Mouse (Mus musculus): ENCODE data around the gene Dnah5. TPM values are rescaled to one million over a fixed set of nuclear protein-coding genes. Genes with fewer than 3 reads are reported as not detected.

Gene Dnah5
- polyA plus RNA-seq (2015; fragmentation: Nextera tagmentation; extraction: Ambion mirVana): 0.08 and 0.10 TPM in 2 replicates

DNA sequence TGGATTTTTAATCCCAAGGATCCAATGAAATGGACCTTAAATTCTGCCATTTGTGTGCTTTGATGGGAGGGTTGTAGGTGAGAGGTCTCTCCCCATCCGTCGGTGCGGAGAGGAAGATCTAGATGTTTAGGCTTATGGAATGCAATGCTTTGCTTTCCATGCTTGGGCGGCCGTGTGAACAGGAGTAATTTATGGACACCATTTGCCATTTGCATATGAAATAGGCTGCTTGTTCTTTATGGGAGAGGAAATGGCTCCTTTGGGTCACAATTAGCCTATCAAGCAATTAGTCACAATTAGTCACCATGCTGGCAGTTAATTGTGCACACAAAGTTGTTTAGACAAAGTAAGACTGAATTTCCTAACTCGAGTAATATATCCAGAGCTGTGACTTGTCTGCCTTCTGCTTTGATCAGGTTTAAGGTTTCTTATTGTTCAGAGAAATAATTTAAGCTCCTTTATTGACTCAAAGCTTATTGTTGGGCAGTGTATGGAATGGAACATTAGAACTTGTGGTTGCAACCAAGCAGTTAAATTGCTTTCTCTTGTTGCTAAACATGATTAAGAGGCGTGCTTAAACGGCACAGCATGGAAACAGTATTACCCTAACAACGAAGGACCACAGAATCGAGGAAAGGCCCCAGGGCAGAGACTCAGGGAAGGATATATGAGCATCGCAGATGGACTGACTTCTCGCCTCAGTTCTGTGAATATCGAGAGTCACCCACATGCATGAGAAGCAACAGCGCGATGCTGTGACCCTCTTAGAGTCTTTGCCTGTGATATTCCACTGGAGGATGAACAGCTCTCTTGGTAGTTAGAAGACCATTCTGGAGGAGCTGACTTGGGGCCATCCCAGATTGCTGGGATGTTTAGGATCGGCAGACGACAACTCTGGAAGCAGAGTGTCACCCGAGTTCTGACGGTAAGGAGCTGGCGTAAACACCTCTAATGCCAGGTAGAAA is at the start of gene Dnah5:
Gene Dnah5, plus strand, starts transcription at position 642 of the 965 bp plus-strand sequence.
- ATAC-seq (ENCODE audit: low read depth): peak; percentile 87
- whole genome bisulfite sequencing: 21% methylated on average over 20 of the region's 20 CpGs

DNA sequence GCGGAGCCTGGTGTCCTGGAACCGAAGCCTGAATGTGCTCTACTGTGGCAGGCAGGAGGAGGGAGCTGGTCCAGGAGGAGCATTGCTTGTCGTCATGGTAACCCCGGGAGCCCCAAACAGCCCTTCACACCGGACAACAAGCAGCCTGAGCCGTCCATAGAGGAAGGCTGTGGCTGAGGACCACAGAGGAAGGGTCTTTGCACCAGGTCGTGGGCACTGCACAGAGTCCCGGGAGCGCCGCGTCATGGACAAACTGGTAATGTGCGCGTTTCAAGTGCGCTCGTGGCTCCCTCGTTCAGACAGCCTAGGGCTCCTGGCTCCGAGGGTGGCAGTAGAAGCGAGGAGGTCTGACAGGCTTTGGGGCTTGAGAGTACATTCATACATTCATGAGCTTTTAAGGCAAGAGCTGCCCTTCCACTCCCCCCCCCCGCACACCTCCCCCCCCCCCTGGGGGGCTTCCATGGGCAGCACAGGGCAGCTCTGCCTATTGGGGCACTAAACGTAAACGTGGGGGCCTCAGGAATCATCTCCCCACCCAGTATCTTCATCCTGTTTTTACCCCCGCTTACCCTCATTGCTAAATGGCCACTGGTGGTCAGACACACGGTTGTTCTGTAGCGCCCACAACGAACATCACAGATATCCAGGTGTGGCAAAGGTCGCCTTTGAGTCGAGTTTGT is 48.6 kb upstream of the Dnah5 start:
- H3K4me2 ChIP-seq: peak overlapping the region; percentile 70
- 8% methylated on average over 26 of the region's 27 CpGs for WGBS
- H3K4me1 ChIP-seq (replicated peaks): peaks cover 19% of the 10 kb centered on the region
- H3K27ac ChIP-seq (replicated peaks): no peak overlapping the region
- no peaks in the 10 kb centered on the region for H3K36me3 ChIP-seq
- no peaks in the 10 kb centered on the region for H3K9me3 ChIP-seq
- peak; percentile 90 for ATAC-seq (ENCODE audit: low read depth)
- H3K4me3 ChIP-seq: peak overlapping the region; percentile 39
- H3K9ac ChIP-seq: peak overlapping the region; percentile 61
- peaks cover 28% of the 10 kb centered on the region for H3K27me3 ChIP-seq

More for the DNA sequence above, at the start of gene Dnah5:
- H3K9ac ChIP-seq: no peak within 1 kb of the TSS
- H3K4me1 ChIP-seq (replicated peaks): peaks cover 26% of the 10 kb centered on the region
- H3K4me2 ChIP-seq: 0 out of 2 replicates have a peak within 1 kb of the TSS, but pooled peaks have one; percentile 9
- H3K27ac ChIP-seq (replicated peaks): no peak within 1 kb of the TSS
- no peaks in the 10 kb centered on the region for H3K36me3 ChIP-seq
- H3K27me3 ChIP-seq: peaks cover 86% of the 10 kb centered on the region
- H3K9me3 ChIP-seq: no peaks in the 10 kb centered on the region
- H3K4me3 ChIP-seq: no peak within 1 kb of the TSS

GRCm38 (mm10) chr15:28158771-28159489 is 44.6 kb upstream of the Dnah5 start:
- peak overlapping the region; percentile 41 for H3K4me3 ChIP-seq
- peaks cover 23% of the 10 kb centered on the region for H3K27me3 ChIP-seq
- H3K9ac ChIP-seq: peak overlapping the region; percentile 59
- no peak for ATAC-seq (ENCODE audit: low read depth)
- H3K4me1 ChIP-seq (replicated peaks): peaks cover 19% of the 10 kb centered on the region
- H3K9me3 ChIP-seq: no peaks in the 10 kb centered on the region
- H3K4me2 ChIP-seq: peak overlapping the region; percentile 62
- no peak overlapping the region for H3K27ac ChIP-seq (replicated peaks)
- WGBS: 1% methylated on average over 19 of the region's 19 CpGs
- H3K36me3 ChIP-seq: no peaks in the 10 kb centered on the region

- peaks cover 7% of the 10 kb centered on the region for H3K4me1 ChIP-seq (replicated peaks)
- no peaks in the 10 kb centered on the region for H3K36me3 ChIP-seq
- no peak for ATAC-seq (ENCODE audit: low read depth)
- 88% methylated on average over 2 of the region's 2 CpGs for WGBS
- H3K27me3 ChIP-seq: peaks cover 5% of the 10 kb centered on the region; the same call in 1 of the 2 replicates
- H3K9me3 ChIP-seq: no peaks in the 10 kb centered on the region
- H3K27ac ChIP-seq (replicated peaks): no peak overlapping the region
- no peak overlapping the region for H3K4me3 ChIP-seq
- no peak overlapping the region for H3K4me2 ChIP-seq
- no peak overlapping the region for H3K9ac ChIP-seq
Measured at GRCm38 (mm10) chr15:28162291-28162690, 41.3 kb upstream of the Dnah5 start.

DNA sequence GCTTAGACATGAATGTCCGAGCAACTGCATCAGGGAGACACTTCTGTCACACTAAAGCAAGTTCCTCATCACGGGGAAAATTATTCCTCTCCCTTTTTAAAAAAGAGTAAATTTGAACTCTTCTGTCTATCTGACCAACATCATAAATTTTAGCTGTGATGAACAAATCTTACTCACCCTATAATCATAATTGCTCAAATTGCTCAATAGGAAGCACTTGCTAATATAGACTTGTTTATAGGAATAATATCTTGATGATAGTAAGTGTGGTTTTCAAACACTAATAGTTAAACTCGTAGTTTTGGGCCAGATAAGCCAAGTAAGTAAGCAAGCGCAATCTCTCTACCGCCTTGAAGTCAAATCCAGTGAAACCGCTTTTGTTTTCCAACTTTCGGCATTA is 38.3 kb upstream of the Dnah5 start:
- H3K4me2 ChIP-seq: no peak overlapping the region

DNA sequence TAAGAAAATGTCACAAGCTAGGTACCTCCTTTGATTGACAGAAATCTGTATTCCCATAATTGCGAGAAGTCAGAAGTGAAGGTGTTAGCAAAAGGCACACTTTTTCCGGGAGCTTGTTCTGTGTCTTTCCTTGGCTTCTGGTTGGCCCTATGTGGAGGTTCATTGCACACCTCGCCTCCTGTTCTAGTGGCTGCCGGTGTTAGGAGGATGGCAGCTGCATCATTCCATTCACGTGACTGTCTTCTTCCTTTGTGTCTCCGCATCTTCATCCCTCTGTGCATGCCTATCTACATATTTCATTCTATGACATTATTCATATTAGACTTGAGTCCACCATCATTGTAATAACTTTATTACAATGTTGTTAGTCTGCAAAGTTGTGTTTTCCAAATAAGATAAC is 37.5 kb upstream of the Dnah5 start:
- Histone ChIP-seq H3K4me2 (no peak overlapping the region), H3K36me3 (no peaks in the 10 kb centered on the region), H3K9ac (no peak overlapping the region), H3K4me3 (no peak overlapping the region), H3K4me1 (replicated peaks) (no peaks in the 10 kb centered on the region), H3K27ac (replicated peaks) (no peak overlapping the region), H3K9me3 (no peaks in the 10 kb centered on the region), H3K27me3 (0 out of 2 replicates have a peak, but pooled peaks cover 3% of the 10 kb centered on the region)
- WGBS: 85% methylated on average over 6 of the region's 6 CpGs
- ATAC-seq (ENCODE audit: low read depth): no peak

More for the DNA sequence above, 38.3 kb upstream of the Dnah5 start:
- Histone ChIP-seq H3K4me3 (no peak overlapping the region), H3K27ac (replicated peaks) (no peak overlapping the region), H3K4me1 (replicated peaks) (no peaks in the 10 kb centered on the region), H3K27me3 (0 out of 2 replicates have a peak, but pooled peaks cover 3% of the 10 kb centered on the region), H3K9me3 (no peaks in the 10 kb centered on the region), H3K9ac (no peak overlapping the region), H3K36me3 (no peaks in the 10 kb centered on the region)
- ATAC-seq (ENCODE audit: low read depth): no peak
- WGBS: 90% methylated on average over 7 of the region's 7 CpGs

DNA sequence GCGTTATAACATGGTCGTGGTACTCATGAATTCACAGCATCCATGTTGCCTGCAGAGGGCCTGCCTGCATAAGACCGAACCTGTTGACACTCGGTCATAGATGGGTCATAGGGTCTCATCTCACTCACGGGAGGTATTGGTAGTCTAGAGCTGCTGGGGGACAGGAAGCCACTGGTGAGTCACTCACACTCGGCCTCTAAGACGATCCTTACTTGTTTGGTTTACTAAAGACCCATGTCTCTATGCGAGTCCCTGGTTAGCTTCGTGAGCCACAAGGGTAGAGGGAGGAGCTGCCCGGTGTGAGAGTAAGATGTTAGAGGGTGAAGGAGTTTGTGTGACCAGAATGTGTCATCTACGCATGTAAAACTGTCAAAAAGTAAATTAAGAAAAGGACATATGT is 24.6 kb upstream of the Dnah5 start:
- ATAC-seq (ENCODE audit: low read depth): no peak
- H3K4me3 ChIP-seq: no peak overlapping the region
- no peaks in the 10 kb centered on the region for H3K4me1 ChIP-seq (replicated peaks)
- no peak overlapping the region for H3K9ac ChIP-seq
- H3K27me3 ChIP-seq: peaks cover 16% of the 10 kb centered on the region
- H3K27ac ChIP-seq (replicated peaks): no peak overlapping the region
- H3K4me2 ChIP-seq: no peak overlapping the region
- H3K9me3 ChIP-seq: no peaks in the 10 kb centered on the region
- WGBS: 89% methylated on average over 11 of the region's 11 CpGs
- H3K36me3 ChIP-seq: no peaks in the 10 kb centered on the region

DNA sequence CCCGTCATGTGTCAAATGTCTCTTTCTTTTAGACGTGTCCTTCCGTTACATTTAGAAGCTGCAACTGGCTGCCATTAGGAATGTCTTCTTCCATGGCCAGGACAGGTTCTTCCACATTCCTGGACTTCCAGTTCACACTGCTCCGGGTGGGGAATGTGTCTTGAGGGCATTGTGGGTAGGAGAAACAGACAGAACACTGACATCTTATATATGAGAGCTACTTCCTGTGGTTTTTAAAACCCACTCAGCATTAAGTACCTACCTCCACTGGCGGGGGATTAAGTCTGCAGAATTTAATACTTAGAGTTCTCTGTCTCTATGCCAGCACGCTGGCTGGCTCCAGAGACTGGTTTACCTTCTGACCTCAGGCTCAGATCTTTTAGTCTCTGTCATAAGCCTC is 24.0 kb upstream of the Dnah5 start:
- Histone ChIP-seq H3K36me3 (no peaks in the 10 kb centered on the region), H3K27me3 (peaks cover 22% of the 10 kb centered on the region), H3K9me3 (no peaks in the 10 kb centered on the region), H3K4me1 (replicated peaks) (no peaks in the 10 kb centered on the region), H3K9ac (no peak overlapping the region), H3K4me3 (no peak overlapping the region), H3K4me2 (no peak overlapping the region), H3K27ac (replicated peaks) (no peak overlapping the region)
- 91% methylated on average over 6 of the region's 6 CpGs for WGBS
- ATAC-seq (ENCODE audit: low read depth): no peak

DNA sequence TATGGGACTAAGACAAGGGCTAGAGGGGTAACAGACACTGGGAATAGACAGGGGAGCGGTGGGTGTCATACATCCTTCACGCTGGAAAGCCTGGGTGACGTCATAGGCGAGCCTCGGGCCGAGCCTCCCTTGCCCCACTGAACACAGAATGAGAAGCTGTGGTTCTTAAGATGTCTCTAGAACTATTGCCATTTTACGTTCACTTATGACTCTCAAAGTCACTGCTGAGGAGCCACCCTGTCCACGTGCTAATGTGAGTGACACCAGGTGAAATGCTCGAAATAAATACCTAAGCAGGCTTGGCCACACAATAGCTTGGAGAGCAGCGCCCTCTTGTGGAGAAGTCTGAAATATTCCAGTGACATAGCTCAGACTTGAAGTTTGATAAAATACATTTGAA is 21.7 kb upstream of the Dnah5 start:
- H3K9ac ChIP-seq: peak overlapping the region; percentile 52; the same call in 1 of the 2 replicates
- no peak overlapping the region for H3K27ac ChIP-seq (replicated peaks)

GRCm38 (mm10) chr15:28182567-28182966 is 21.0 kb upstream of the Dnah5 start:
- H3K9ac ChIP-seq: no peak overlapping the region
- H3K9me3 ChIP-seq: no peaks in the 10 kb centered on the region
- H3K4me3 ChIP-seq: no peak overlapping the region
- no peaks in the 10 kb centered on the region for H3K4me1 ChIP-seq (replicated peaks)
- 76% methylated on average over 3 of the region's 3 CpGs for WGBS
- H3K27ac ChIP-seq (replicated peaks): no peak overlapping the region
- H3K4me2 ChIP-seq: no peak overlapping the region
- H3K36me3 ChIP-seq: no peaks in the 10 kb centered on the region
- H3K27me3 ChIP-seq: peaks cover 45% of the 10 kb centered on the region
- 0 out of 2 replicates have a peak, but pooled peaks have one; percentile 21 for ATAC-seq (ENCODE audit: low read depth)

More for the DNA sequence above, 21.7 kb upstream of the Dnah5 start:
- peak; percentile 80 for ATAC-seq (ENCODE audit: low read depth)
- Histone ChIP-seq H3K36me3 (no peaks in the 10 kb centered on the region), H3K4me3 (peak overlapping the region; percentile 38), H3K4me1 (replicated peaks) (no peaks in the 10 kb centered on the region), H3K9me3 (no peaks in the 10 kb centered on the region), H3K27me3 (peaks cover 39% of the 10 kb centered on the region), H3K4me2 (peak overlapping the region; percentile 62)
- WGBS: 18% methylated on average over 10 of the region's 10 CpGs

GRCm38 (mm10) chr15:28187472-28188360 is 15.8 kb upstream of the Dnah5 start:
- Histone ChIP-seq H3K4me2 (peak overlapping the region; percentile 33; the same call in 1 of the 2 replicates), H3K9ac (no peak overlapping the region), H3K4me1 (replicated peaks) (no peaks in the 10 kb centered on the region), H3K27ac (replicated peaks) (no peak overlapping the region; the same call in 1 of the 2 replicates), H3K36me3 (no peaks in the 10 kb centered on the region), H3K4me3 (no peak overlapping the region), H3K27me3 (peaks cover 78% of the 10 kb centered on the region), H3K9me3 (no peaks in the 10 kb centered on the region)
- WGBS: 24% methylated on average over 22 of the region's 22 CpGs
- peak; percentile 86 for ATAC-seq (ENCODE audit: low read depth)

All from neural tube, embryonic 13.5 days (tissue).